Mouse (Mus musculus) brain, embryonic 14.5 days (tissue): ENCODE results near the gene Mypn.

Source experiments
- CTCF ChIP-seq: fragments of 200-500 bp; IDR thresholded peaks from 2 replicates; pipeline ENCODE4 v1.5.1; 2012; ENCODE audit warnings: inconsistent platforms, mild to moderate bottlenecking, moderate library complexity, borderline replicate concordance; ENCODE audit not compliant: insufficient read depth, insufficient read length; ENCODE audit errors: extremely low read depth
- POLR2A ChIP-seq: fragments of 200-500 bp; IDR thresholded peaks from 2 replicates; pipeline ENCODE4 v1.6.1; 2012; ENCODE audit warnings: mild to moderate bottlenecking, inconsistent platforms, borderline replicate concordance; ENCODE audit not compliant: poor library complexity, insufficient read depth, insufficient read length, severe bottlenecking; ENCODE audit errors: extremely low read depth

GRCm38 (mm10) chr10:63208871-63209270, 5.1 kb upstream of the Mypn start:
- TF ChIP-seq CTCF (no peak), POLR2A (no peak)
